Mouse (Mus musculus) erythroblast, embryonic 14.5 days (primary cell): Measurements from ENCODE around the gene Shld2.

Experiments used
- GATA1 ChIP-seq: IDR thresholded peaks from 2 replicates; pipeline ENCODE4 v1.6.1; 2012; ENCODE audit warnings: low read length, inconsistent platforms, mixed read lengths
- TAL1 ChIP-seq: IDR thresholded peaks from 3 replicates; pipeline ENCODE4 v1.6.1; 2012; ENCODE audit warnings: low read length, inconsistent platforms, mixed read lengths

DNA sequence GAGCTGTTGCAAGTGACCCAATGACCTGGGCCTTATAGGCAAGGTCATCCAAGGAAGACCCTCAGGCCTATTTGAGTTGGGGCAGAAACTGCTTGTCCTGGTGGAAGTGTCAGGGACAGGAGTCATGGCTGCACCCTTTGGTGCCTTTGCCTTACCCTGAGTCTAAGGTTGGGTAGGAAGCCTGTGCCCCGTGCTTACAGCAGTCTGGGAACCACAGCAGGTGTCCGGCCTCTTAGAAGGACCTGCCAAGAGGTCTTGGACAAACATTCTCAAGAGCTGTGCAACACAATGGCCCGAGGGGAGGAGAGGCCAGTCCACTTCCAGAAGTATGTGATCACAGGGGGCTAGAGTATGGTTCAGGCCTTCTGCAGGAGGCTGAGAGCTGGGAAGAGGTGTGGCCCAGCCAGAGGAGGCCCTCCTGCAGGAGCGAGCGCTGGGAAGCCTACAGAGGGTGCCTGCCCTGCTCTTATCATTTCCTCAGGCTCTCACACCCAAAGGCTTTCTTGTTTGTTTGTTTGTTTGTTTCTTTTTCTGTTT is 86.9 kb downstream of the Shld2 start:
- no peak for TF ChIP-seq GATA1
- no peak for TF ChIP-seq TAL1
